Mouse (Mus musculus): ENCODE results near the gene Dhrs11. TPM values are rescaled to one million over a fixed set of nuclear protein-coding genes. Genes with fewer than 3 reads are reported as not detected.

Gene Dhrs11
- total RNA-seq, 2 experiments from 2014 or later: 13.7 to 16.9 TPM

- DNase-seq (ENCODE audit: low spot score in 2 of 2): no peak
Observed at GRCm38 (mm10) chr11:84825261-84825807, 3.5 kb downstream of the Dhrs11 start.

- no peak for DNase-seq (ENCODE audit: low spot score in 2 of 2)
Observed at GRCm38 (mm10) chr11:84823484-84823897, 5.3 kb downstream of the Dhrs11 start.

DNA sequence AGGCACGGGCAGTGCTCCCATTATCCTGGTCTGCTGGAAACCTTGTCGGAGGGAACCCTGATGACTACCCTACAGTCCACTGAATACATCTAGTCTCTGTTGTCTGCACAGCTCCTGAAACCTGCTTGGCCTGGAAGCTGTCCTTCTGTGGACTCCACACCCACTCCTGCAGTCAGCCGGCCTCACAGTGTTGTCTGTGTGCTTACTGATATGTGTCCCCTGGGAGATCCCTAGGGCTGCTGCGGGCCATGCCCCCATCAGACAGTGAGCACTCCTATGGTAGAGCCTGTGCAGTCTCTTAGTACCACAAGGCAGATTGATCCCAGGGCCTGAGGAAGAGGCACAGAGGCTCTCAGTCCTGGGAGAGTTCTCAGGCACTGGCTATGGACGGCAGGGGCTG is 6.3 kb downstream of the Dhrs11 start:
- DNase-seq (ENCODE audit: low spot score in 2 of 2): no peak

DNA sequence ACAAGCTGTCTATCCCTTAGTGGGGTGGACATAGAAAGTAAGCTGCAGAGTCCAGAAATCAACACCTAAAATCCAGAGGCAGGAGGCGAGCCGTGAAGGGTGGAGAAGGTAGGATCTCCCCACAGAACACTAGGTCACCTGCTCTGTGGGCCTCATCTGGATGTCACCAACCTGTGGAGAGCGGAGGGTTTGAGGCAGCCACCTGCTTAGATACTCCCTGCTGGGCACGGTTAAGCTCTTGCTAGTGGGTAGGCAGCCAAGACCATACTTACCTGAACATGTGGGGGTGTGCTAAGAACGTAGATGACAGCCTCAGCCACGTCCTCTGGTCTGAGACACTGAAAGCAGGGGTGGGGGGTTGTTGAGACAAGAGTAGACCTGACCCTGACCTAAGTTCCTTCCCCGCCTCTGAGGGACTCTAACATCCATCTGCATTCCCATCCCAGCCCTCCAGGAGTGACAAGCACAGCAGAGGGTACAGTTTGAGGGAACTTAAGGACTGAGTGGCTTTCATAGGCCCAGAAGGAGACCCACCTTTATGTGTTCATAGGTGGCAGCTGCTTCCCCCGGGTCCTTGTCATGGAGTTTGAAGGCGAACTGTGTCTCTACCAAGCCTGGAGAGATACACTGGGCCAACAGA is 7.5 kb downstream of the Dhrs11 start:
- DNase-seq (ENCODE audit: low spot score in 2 of 2): no peak

DNA sequence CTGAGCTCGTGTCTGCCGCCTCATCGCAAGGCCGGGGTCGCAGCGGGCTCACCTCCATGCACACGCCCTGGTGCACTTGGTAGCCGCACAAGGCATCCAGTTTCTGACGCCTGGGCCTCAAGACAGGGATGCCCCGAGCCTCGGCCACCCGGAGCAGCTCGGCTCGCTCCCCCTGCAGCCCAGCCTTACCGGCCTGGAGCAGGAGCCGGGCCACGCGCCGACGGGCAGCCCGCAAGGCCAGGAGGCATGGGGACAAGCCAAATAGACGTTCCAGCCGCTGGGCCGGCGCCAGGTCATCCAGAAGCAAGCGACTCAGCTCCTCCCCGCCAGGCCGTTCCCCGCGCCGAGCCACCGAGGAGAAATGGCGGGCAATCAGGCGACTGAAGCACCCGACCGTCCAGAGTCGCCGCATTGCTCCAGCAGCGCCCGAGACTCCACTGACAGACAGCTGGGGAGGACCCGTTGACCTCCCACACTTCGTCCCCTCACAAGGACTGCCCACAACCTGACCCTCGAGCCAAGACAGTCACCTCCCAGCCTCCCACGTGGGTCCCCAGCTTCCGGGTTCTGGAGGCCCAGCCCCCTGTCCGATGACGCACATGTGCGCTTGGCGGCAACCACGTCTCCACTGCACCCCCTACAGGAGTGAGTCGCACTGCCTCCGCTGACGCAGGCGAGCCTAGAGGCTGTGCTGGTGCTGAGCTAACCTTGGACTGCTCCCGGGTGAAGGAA is 9.7 kb downstream of the Dhrs11 start, which contains the start of gene Mrm1:
Mrm1 (minus strand) TSS at position 555 of the 732 bp plus-strand sequence.
- DNase-seq (ENCODE audit: low spot score in 2 of 2): peak; percentile 86 to 94

DNA sequence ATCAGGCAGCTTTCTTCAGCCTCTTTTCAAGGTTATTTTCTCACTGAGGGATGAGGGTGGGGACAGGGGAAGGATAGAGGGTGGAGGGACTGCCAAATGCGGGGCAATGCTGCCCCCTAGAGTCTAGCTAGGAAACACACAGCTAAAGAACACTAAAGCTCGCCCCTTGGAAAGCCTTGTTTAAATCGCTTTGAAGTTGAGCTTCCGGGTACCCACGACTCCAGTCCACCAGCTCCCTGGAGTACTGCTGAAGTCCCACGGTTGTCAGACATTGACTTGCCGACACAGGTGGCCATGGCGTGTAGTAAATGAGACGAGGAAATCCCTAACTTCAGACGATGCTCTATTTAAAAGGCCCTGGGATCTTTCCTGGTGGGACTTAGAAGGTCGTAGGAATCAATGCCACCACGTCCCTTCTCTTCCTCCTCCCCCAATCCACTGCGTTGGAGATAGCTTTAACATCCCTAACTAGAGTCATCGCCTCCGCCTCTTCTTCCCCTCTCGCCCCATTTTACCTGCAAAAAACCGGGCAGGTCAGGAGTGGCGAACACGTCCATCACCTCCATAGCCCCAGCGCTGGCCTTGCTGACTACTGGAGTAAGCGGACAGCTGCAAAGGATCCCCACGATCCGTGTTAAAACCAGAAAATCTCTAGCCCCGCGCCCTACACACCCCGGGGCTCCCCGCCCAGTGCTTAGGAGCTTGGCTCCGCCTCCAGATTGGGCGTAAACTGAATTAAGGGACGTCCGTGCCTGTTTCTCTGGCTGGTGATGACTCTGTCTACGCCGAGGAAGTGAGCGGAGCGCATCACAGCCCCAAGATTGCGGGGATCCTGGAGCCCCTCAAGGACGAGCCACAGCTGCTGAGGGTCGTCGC is 10.5 kb downstream of the Dhrs11 start:
- DNase-seq (ENCODE audit: low spot score in 2 of 2): peak; percentile 57 to 77

- no peak for DNase-seq (ENCODE audit: low spot score in 2 of 2)
Observed at GRCm38 (mm10) chr11:84817362-84817761, 11.4 kb downstream of the Dhrs11 start.

DNA sequence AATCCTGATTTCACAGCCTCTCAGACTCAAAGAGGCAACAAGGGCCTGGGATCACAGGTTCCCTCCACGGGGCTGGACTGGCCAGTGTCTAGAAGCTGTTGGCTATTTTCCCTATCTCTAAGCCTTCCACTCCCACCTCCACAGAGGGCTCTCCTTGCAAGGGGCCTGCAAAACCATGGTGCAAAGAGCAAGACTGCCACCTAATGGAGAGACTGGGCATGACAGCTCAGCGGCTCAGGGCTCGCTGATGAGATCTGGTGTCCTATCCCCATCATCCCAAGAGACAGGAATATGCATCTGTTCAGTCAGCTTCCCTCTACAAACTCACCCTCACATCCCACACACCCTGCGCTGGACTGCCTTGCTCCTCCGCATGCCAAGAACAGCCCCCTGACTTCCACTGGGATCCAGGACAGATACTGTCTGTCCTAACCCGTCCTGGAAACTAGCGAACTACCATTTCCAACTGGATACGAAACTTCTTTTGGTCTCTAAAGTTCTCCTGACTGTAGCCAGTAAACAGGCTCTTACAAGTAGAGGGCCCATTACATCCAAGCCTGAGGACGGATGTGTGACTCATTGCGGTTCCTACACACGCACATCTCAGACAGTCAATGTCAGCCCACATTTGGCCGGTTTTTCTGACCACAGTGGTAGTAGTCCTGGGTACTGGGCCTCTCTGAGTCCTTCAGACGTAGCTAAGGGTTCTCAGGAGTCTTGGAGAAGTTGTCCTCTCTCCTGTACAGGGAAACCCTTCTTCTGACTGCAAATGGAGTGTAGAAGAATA is 14.9 kb downstream of the Dhrs11 start:
- peak; percentile 47 to 70 for DNase-seq (ENCODE audit: low spot score in 2 of 2)

DNA sequence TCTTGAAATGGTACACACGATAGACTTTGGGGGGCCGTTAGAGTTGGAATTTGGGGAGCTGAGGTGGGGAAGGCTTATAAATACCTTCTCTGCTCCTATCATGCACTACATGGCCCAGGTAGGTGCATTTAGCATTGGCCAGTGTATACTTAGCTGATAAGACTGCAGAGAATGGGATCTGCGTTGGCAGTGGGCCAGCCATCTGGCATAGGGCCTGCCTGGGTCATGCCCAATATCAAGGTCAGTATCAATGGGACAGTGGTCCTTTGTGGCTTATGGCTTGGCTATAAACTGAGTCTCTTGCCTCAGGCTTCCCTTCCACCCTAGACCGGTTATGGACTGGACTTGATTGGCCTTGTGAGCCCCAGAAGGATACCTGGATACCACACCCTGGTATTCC is 24.4 kb downstream of the Dhrs11 start:
- DNase-seq (ENCODE audit: low spot score in 2 of 2): no peak

GRCm38 (mm10) chr11:84797627-84798353 is 31.0 kb downstream of the Dhrs11 start:
- DNase-seq (ENCODE audit: low spot score in 2 of 2): peak; percentile 56 to 70

GRCm38 (mm10) chr11:84797026-84797425 is 31.8 kb downstream of the Dhrs11 start:
- no peak for DNase-seq (ENCODE audit: low spot score in 2 of 2)

- DNase-seq (ENCODE audit: low spot score in 2 of 2): peak; percentile 47 to 69
Observed at GRCm38 (mm10) chr11:84794496-84795113, 34.2 kb downstream of the Dhrs11 start.

DNA sequence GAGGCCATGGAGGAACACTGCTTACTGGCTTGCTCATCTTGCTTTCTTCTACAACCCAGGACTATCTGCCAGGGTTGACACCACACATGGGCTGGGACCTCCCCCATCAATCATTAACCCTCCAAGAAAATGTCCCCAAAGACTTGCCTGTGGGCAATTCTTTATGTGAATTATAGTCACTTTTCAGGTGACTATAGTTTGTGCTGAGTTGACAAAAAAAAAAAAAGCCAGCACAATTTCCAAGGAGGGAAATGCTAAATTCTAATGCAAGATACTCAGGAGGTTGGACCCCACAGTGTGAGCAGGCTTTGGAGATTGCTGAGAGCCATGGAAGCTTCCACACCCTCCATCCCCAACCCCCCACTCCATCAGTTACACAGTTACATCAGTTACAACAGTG is 35.2 kb downstream of the Dhrs11 start:
- no peak for DNase-seq (ENCODE audit: low spot score in 2 of 2)

GRCm38 (mm10) chr11:84790383-84790782 is 38.4 kb downstream of the Dhrs11 start:
- DNase-seq (ENCODE audit: low spot score in 2 of 2): no peak

GRCm38 (mm10) chr11:84780143-84780870 is 48.5 kb downstream of the Dhrs11 start:
- no peak for DNase-seq (ENCODE audit: low spot score in 2 of 2)

- no peak for DNase-seq (ENCODE audit: low spot score in 2 of 2)
Observed at GRCm38 (mm10) chr11:84775560-84775959, 53.2 kb downstream of the Dhrs11 start.

DNA sequence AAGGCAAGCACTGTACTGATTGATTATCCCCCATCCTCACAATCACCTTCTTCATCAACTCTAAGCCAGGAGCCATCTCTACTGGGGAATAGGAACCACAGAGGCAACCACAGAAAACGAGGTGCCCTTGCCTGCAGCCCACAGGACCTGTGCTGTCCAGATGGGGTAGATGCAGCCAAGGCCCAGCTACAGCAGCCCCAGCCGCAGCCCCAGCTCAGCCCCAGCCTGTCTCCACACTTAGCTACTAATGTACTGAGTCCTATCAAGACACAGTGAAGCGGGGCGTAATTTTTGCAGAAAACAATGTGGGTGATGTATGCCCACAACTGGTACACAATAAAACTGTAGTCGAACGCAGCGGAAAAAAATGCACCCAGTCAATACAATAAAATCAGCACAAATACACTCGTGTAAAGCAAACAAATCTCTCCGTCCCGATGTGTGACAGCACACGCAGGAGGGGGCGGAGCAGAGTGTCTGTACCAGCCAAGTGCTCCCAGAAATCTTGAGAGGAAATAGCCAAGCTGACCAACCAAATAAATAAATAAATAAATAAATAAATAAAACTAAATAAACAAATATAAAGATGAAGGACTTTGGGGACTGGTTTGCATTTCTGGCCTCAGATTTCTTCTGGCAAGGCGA is 53.8 kb downstream of the Dhrs11 start:
- no peak for DNase-seq (ENCODE audit: low spot score in 2 of 2)

All from gastrocnemius, postnatal 4 days (tissue).